Mouse (Mus musculus) neural tube, postnatal 0 days (tissue): ENCODE data around the gene Tsr2. TPM values are rescaled to one million over a fixed set of nuclear protein-coding genes. Genes with fewer than 3 reads are reported as not detected.

Experiments used
- polyA plus RNA-seq: library from polyadenylated mRNA; unstranded; fragments of >200 nt; fragmentation: Nextera tagmentation; extraction: Ambion mirVana; gene quantifications from 2 replicates; pipeline ENCODE4 v1.2.1, GENCODE M21; 2015

Tsr2 gene
- polyA plus RNA-seq = 35.5 and 37.5 TPM in 2 replicates

GRCm38 (mm10) chrX:151096171-151097058, at the start of gene Tsr2:
Tsr2 (minus strand) TSS chrX:151096543.

GRCm38 (mm10) chrX:151045850-151046249, 50.5 kb downstream of the Tsr2 start, which contains the start of gene Fgd1:
Fgd1 (plus strand) TSS chrX:151046150.

Other genes starting within 250 kb of the Tsr2 start
- gene Gnl3l, start 79.2 kb downstream of the Tsr2 start, polyA plus RNA-seq = 91.7 and 100.0 TPM in 2 replicates
- gene Fgd1, start 50.4 kb downstream of the Tsr2 start, polyA plus RNA-seq = 16.1 and 18.0 TPM in 2 replicates
- gene Wnk3, start 101.5 kb upstream of the Tsr2 start, polyA plus RNA-seq = 9.8 and 10.5 TPM in 2 replicates
- 8.5 and 9.9 TPM in 2 replicates for gene Fam120c, start 247.6 kb upstream of the Tsr2 start, polyA plus RNA-seq